Mouse (Mus musculus) lung, embryonic 14.5 days (tissue): ENCODE data around the gene Tex37. TPM values are rescaled to one million over a fixed set of nuclear protein-coding genes. Genes with fewer than 3 reads are reported as not detected.

Experiments
- ATAC-seq: fragments of 200-750 bp; cut with Nextera tagmentation; 2 replicates; pipeline ENCODE4 v1.8.0; 2017; ENCODE audit warnings: mild to moderate bottlenecking, moderate TSS enrichment, moderate library complexity; ENCODE audit not compliant: insufficient read depth
- DNase-seq: peaks from one replicate; pipeline ENCODE4 v3.0.0-alpha.2; 2015
- H3K27ac ChIP-seq: fragments of 300-500 bp; sonication (generic); 2 replicates; pipeline ENCODE4 v1.5.1; 2014; ENCODE audit warnings: low read depth, mild to moderate bottlenecking, moderate library complexity
- H3K27me3 ChIP-seq: fragments of 300-500 bp; sonication (generic); 2 replicates; pipeline ENCODE4 v1.6.1; 2014; ENCODE audit warnings: low read length, control low read depth; ENCODE audit not compliant: insufficient read depth
- H3K36me3 ChIP-seq: fragments of 300-500 bp; sonication (generic); 2 replicates; pipeline ENCODE4 v1.6.1; 2014; ENCODE audit warnings: control low read depth; ENCODE audit not compliant: insufficient read depth
- H3K4me1 ChIP-seq: fragments of 300-500 bp; sonication (generic); 2 replicates; pipeline ENCODE4 v1.6.1; 2014; ENCODE audit warnings: antibody characterized with exemption, control low read depth; ENCODE audit not compliant: insufficient read depth
- H3K4me2 ChIP-seq: fragments of 300-500 bp; sonication (generic); 2 replicates; pipeline ENCODE4 v1.6.1; 2014; ENCODE audit warnings: mild to moderate bottlenecking
- H3K4me3 ChIP-seq: fragments of 300-500 bp; sonication (generic); 2 replicates; pipeline ENCODE4 v1.5.1; 2014; ENCODE audit warnings: low read depth, low read length
- H3K9ac ChIP-seq: fragments of 300-500 bp; sonication (generic); 2 replicates; pipeline ENCODE4 v1.6.1; 2014
- H3K9me3 ChIP-seq: fragments of 300-500 bp; sonication (generic); 2 replicates; pipeline ENCODE4 v1.6.1; 2016; ENCODE audit warnings: low read depth, low read length, control low read depth
- CTCF ChIP-seq: IDR thresholded peaks from 2 replicates; pipeline ENCODE4 v1.5.1; 2016; ENCODE audit warnings: antibody characterized with exemption, low read depth
- WGBS: fragments of 180-500 bp; shearing (Covaris S2); extraction: QIAGEN DNeasy Blood & Tissue Kit; methylation state at CpG from one replicate; pipeline ENCODE4 v1.1.7; 2014; 5-methylcytosine and 5-hydroxymethylcytosine counted together
- polyA plus RNA-seq: library from polyadenylated mRNA; unstranded; fragments of >200 nt; fragmentation: Nextera tagmentation; extraction: Ambion mirVana; gene quantifications from 2 replicates; pipeline ENCODE4 v1.2.1, GENCODE M21; 2014

Gene Tex37
- polyA plus RNA-seq, 1 experiment from 2014 or later: not detected

DNA sequence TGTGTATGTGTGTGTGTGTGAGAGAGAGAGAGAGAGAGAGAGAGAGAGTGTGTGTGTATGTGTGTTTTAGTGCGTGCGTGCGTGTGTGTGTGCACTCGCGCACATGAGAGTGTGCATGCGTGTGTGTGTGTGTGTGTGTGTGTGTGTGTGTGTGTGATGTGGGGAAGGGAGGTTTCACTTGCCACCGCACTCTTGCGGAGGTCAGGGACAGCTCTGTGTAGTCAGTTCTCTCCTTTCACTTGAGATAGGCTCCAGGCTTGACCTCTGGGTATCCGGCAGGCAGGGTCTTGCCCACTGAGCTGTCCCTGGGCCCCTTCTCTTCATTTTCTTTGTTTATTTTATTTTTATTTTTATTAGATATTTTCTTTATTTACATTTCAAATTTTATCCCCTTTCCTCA, 51.4 kb downstream of the Tex37 start:
- TF ChIP-seq CTCF: no peak
- H3K27ac ChIP-seq: no peak overlapping the region
- H3K4me1 ChIP-seq: no peaks in the 10 kb centered on the region; the same call in 1 of the 2 replicates
- no peak for ATAC-seq
- no peak for DNase-seq
- no peak overlapping the region for H3K9ac ChIP-seq
- H3K9me3 ChIP-seq: no peaks in the 10 kb centered on the region
- H3K27me3 ChIP-seq: no peaks in the 10 kb centered on the region
- no peak overlapping the region for H3K4me3 ChIP-seq
- H3K36me3 ChIP-seq: no peaks in the 10 kb centered on the region
- H3K4me2 ChIP-seq: no peak overlapping the region
- 85% methylated on average over 9 of the region's 9 CpGs for WGBS

DNA sequence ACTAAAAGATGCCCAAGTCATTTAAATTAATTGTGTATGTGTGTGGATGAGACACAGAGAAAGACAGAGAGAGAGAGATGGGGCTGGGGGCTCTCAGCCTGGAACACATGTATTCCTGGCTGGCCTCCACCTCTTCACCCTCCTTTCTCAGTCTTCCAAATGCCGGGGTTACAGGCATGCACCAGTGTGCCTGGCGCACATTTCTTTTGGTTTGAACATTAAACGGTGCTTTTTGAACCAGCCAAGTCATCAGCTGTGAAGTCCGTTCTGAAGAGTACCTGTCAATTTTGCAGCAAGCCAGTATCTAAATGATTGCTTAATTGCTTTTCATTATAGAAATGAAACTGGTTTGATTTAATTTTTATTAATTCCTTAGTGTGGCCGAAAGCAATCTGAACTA, 52.0 kb downstream of the Tex37 start:
- no peak for DNase-seq
- no peak overlapping the region for H3K4me2 ChIP-seq
- no peaks in the 10 kb centered on the region; the same call in 1 of the 2 replicates for H3K4me1 ChIP-seq
- 80% methylated on average over 5 of the region's 5 CpGs for WGBS
- H3K36me3 ChIP-seq: no peaks in the 10 kb centered on the region
- H3K27me3 ChIP-seq: no peaks in the 10 kb centered on the region
- no peak overlapping the region for H3K9ac ChIP-seq
- ATAC-seq: no peak
- no peak overlapping the region for H3K4me3 ChIP-seq
- no peaks in the 10 kb centered on the region for H3K9me3 ChIP-seq
- no peak overlapping the region for H3K27ac ChIP-seq
- TF ChIP-seq CTCF: no peak

DNA sequence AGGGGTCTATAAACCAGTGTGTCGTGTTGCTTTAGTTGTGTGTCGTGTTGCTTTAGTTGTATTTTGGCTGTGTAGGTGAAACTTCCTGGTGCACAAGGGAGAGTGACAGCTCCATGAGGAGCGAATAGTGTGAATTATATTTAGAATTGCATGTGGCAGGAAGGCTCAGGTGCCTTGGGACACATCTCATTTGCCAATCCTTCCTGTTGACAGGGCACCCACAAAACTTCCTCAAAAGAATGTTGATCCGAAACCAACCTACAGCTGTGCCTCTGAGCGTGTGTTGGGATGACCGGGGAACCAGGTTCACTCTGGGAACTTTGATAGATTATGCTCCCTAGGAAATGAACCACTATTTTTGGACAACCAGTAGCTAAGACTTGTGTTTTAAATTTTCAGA, 54.4 kb downstream of the Tex37 start:
- no peak overlapping the region for H3K27ac ChIP-seq
- no peak overlapping the region for H3K4me2 ChIP-seq
- no peaks in the 10 kb centered on the region for H3K4me1 ChIP-seq
- H3K9ac ChIP-seq: no peak overlapping the region
- TF ChIP-seq CTCF: no peak
- H3K27me3 ChIP-seq: no peaks in the 10 kb centered on the region
- no peak overlapping the region for H3K4me3 ChIP-seq
- ATAC-seq: no peak
- WGBS: 85% methylated on average over 6 of the region's 6 CpGs
- H3K36me3 ChIP-seq: peaks cover 11% of the 10 kb centered on the region; the same call in 1 of the 2 replicates
- no peak for DNase-seq
- H3K9me3 ChIP-seq: no peaks in the 10 kb centered on the region

Other genes with a start within 250 kb of the Tex37 start
- 2.5 and 3.4 TPM in 2 replicates for gene Rpia, start 126.7 kb downstream of the Tex37 start, polyA plus RNA-seq
- 8.9 and 9.7 TPM in 2 replicates for gene Eif2ak3, start 74.4 kb downstream of the Tex37 start, polyA plus RNA-seq
- gene Foxi3, start 37.6 kb upstream of the Tex37 start, polyA plus RNA-seq: not detected in 2 replicates
- gene Thnsl2, start 225.5 kb upstream of the Tex37 start, polyA plus RNA-seq: 6.9 and 7.5 TPM in 2 replicates